Mouse (Mus musculus) midbrain, embryonic 14.5 days (tissue): ENCODE results near the gene Arhgap10. TPM values are rescaled to one million over a fixed set of nuclear protein-coding genes. Genes with fewer than 3 reads are reported as not detected.

Experiments
- ATAC-seq: fragments of 200-750 bp; cut with Nextera tagmentation; 2 replicates; pipeline ENCODE4 v1.8.0; 2017; ENCODE audit warnings: moderate number of reproducible peaks, moderate library complexity; ENCODE audit not compliant: low FRiP score, low TSS enrichment
- DNase-seq: peaks from one replicate; pipeline ENCODE4 v3.0.0-alpha.2; 2015
- H3K27ac ChIP-seq: fragments of 300-500 bp; sonication (generic); replicated peaks from 2 replicates; pipeline ENCODE4 v1.5.1; 2014; ENCODE audit warnings: mild to moderate bottlenecking, low read depth, low read length, moderate library complexity
- H3K27me3 ChIP-seq: fragments of 300-500 bp; sonication (generic); 2 replicates; pipeline ENCODE4 v1.6.1; 2014; ENCODE audit warnings: low read length, control low read depth, mixed read lengths; ENCODE audit not compliant: control insufficient read depth, insufficient read depth
- H3K36me3 ChIP-seq: fragments of 300-500 bp; sonication (generic); 2 replicates; pipeline ENCODE4 v1.6.1; 2014; ENCODE audit warnings: low read length, control low read depth; ENCODE audit not compliant: control insufficient read depth, insufficient read depth
- H3K4me1 ChIP-seq: fragments of 300-500 bp; sonication (generic); 2 replicates; pipeline ENCODE4 v1.6.1; 2014; ENCODE audit warnings: mild to moderate bottlenecking, antibody characterized with exemption, low read length, control low read depth; ENCODE audit not compliant: control insufficient read depth, insufficient read depth
- H3K4me2 ChIP-seq: fragments of 300-500 bp; sonication (generic); 2 replicates; pipeline ENCODE4 v1.6.1; 2014; ENCODE audit warnings: mild to moderate bottlenecking, low read length, moderate library complexity
- H3K4me3 ChIP-seq: fragments of 300-500 bp; sonication (generic); replicated peaks from 2 replicates; pipeline ENCODE4 v1.5.1; 2014; ENCODE audit warnings: low read depth, low read length
- H3K9ac ChIP-seq: fragments of 300-500 bp; sonication (generic); replicated peaks from 2 replicates; pipeline ENCODE4 v1.6.1; 2014; ENCODE audit warnings: mild to moderate bottlenecking, low read length, moderate library complexity
- H3K9me3 ChIP-seq: fragments of 300-500 bp; sonication (generic); 2 replicates; pipeline ENCODE4 v1.6.1; 2016; ENCODE audit warnings: low read length, control low read depth, mixed read lengths; ENCODE audit not compliant: control insufficient read depth
- WGBS: fragments of 180-500 bp; shearing (Covaris S2); extraction: QIAGEN DNeasy Blood & Tissue Kit; methylation state at CpG from one replicate; pipeline ENCODE4 v1.1.7; 2014; 5-methylcytosine and 5-hydroxymethylcytosine counted together
- polyA plus RNA-seq: library from polyadenylated mRNA; unstranded; fragments of >200 nt; fragmentation: Nextera tagmentation; extraction: Ambion mirVana; gene quantifications from 2 replicates; pipeline ENCODE4 v1.2.1, GENCODE M21; 2014

Gene Arhgap10
- polyA plus RNA-seq, 1 experiment from 2014 or later = 3.0 TPM

- no peak overlapping the region for H3K9ac ChIP-seq
- no peaks in the 10 kb centered on the region for H3K4me1 ChIP-seq
- no peak overlapping the region for H3K4me3 ChIP-seq
- ATAC-seq = no peak
- no peaks in the 10 kb centered on the region for H3K27me3 ChIP-seq
- DNase-seq = no peak
- 90% methylated on average over 5 of the region's 5 CpGs for WGBS
- H3K36me3 ChIP-seq = no peaks in the 10 kb centered on the region
- no peaks in the 10 kb centered on the region for H3K9me3 ChIP-seq
- H3K4me2 ChIP-seq = no peak overlapping the region
- no peak overlapping the region for H3K27ac ChIP-seq
Measured at GRCm38 (mm10) chr8:77492356-77493058, 25.2 kb downstream of the Arhgap10 start.

GRCm38 (mm10) chr8:77491231-77491923 lies 26.4 kb downstream of the Arhgap10 start:
- H3K4me1 ChIP-seq = no peaks in the 10 kb centered on the region
- no peaks in the 10 kb centered on the region for H3K36me3 ChIP-seq
- H3K9ac ChIP-seq = no peak overlapping the region
- ATAC-seq = peak; percentile 26; the same call in 1 of the 2 replicates
- H3K27ac ChIP-seq = no peak overlapping the region
- no peaks in the 10 kb centered on the region for H3K27me3 ChIP-seq
- H3K4me2 ChIP-seq = no peak overlapping the region
- H3K9me3 ChIP-seq = no peaks in the 10 kb centered on the region
- 92% methylated on average over 10 of the region's 10 CpGs for WGBS
- H3K4me3 ChIP-seq = no peak overlapping the region
- no peak for DNase-seq

- Histone ChIP-seq H3K36me3 (no peaks in the 10 kb centered on the region), H3K4me1 (no peaks in the 10 kb centered on the region), H3K27me3 (no peaks in the 10 kb centered on the region), H3K9ac (no peak overlapping the region), H3K4me2 (no peak overlapping the region), H3K9me3 (no peaks in the 10 kb centered on the region), H3K27ac (no peak overlapping the region), H3K4me3 (no peak overlapping the region)
- 78% methylated on average over 4 of the region's 4 CpGs for WGBS
- DNase-seq (no peak), ATAC-seq (no peak)
Measured at GRCm38 (mm10) chr8:77490095-77490781, 27.5 kb downstream of the Arhgap10 start.

- Histone ChIP-seq H3K4me3 (no peak overlapping the region), H3K27ac (no peak overlapping the region), H3K27me3 (no peaks in the 10 kb centered on the region), H3K36me3 (no peaks in the 10 kb centered on the region), H3K4me2 (no peak overlapping the region), H3K9ac (no peak overlapping the region), H3K4me1 (no peaks in the 10 kb centered on the region), H3K9me3 (no peaks in the 10 kb centered on the region)
- DNase-seq (no peak), ATAC-seq (no peak)
- WGBS = 96% methylated on average over 6 of the region's 6 CpGs
Measured at GRCm38 (mm10) chr8:77489235-77489634, 28.5 kb downstream of the Arhgap10 start.

GRCm38 (mm10) chr8:77488215-77488606 lies 29.5 kb downstream of the Arhgap10 start:
- Histone ChIP-seq H3K4me3 (no peak overlapping the region), H3K4me2 (no peak overlapping the region), H3K9me3 (no peaks in the 10 kb centered on the region), H3K27me3 (no peaks in the 10 kb centered on the region), H3K27ac (no peak overlapping the region), H3K36me3 (no peaks in the 10 kb centered on the region), H3K9ac (no peak overlapping the region), H3K4me1 (no peaks in the 10 kb centered on the region)
- DNase-seq (no peak), ATAC-seq (no peak)
- 76% methylated on average over 4 of the region's 4 CpGs for WGBS

GRCm38 (mm10) chr8:77487590-77488214 lies 30.1 kb downstream of the Arhgap10 start:
- H3K36me3 ChIP-seq = no peaks in the 10 kb centered on the region
- WGBS = 87% methylated on average over 10 of the region's 10 CpGs

GRCm38 (mm10) chr8:77486749-77487148 lies 31.0 kb downstream of the Arhgap10 start:
- Histone ChIP-seq H3K27ac (no peak overlapping the region), H3K36me3 (no peaks in the 10 kb centered on the region), H3K4me3 (no peak overlapping the region), H3K9me3 (no peaks in the 10 kb centered on the region), H3K4me2 (no peak overlapping the region), H3K9ac (no peak overlapping the region), H3K27me3 (no peaks in the 10 kb centered on the region), H3K4me1 (no peaks in the 10 kb centered on the region)
- ATAC-seq (no peak), DNase-seq (no peak)
- 91% methylated on average over 2 of the region's 2 CpGs for WGBS

More at GRCm38 (mm10) chr8:77487590-77488214, 30.1 kb downstream of the Arhgap10 start:
- H3K9ac ChIP-seq = no peak overlapping the region
- no peak overlapping the region for H3K27ac ChIP-seq
- H3K4me3 ChIP-seq = no peak overlapping the region
- ATAC-seq = no peak
- H3K4me1 ChIP-seq = no peaks in the 10 kb centered on the region
- H3K27me3 ChIP-seq = no peaks in the 10 kb centered on the region
- H3K9me3 ChIP-seq = no peaks in the 10 kb centered on the region
- no peak overlapping the region for H3K4me2 ChIP-seq
- DNase-seq = no peak

- no peak overlapping the region for H3K27ac ChIP-seq
- WGBS = 79% methylated on average over 5 of the region's 5 CpGs
- no peaks in the 10 kb centered on the region for H3K9me3 ChIP-seq
- H3K4me1 ChIP-seq = no peaks in the 10 kb centered on the region
- no peaks in the 10 kb centered on the region for H3K36me3 ChIP-seq
- H3K4me2 ChIP-seq = no peak overlapping the region
- H3K27me3 ChIP-seq = no peaks in the 10 kb centered on the region
- no peak for DNase-seq
- no peak overlapping the region for H3K9ac ChIP-seq
- ATAC-seq = no peak
- H3K4me3 ChIP-seq = no peak overlapping the region
Measured at GRCm38 (mm10) chr8:77484817-77485216, 32.9 kb downstream of the Arhgap10 start.
